Mouse (Mus musculus) spleen, postnatal 36 days (tissue): ENCODE results near the gene Cops7b.

Experiments
- DNase-seq, 2 experiments: peaks; one replicate each; pipeline ENCODE4 v3.0.0; 2022; ENCODE audit warnings: low spot score in 2 of 2, mixed read lengths in 1 of 2

The Cops7b gene

GRCm38 (mm10) chr1:86657071-86657470 is 74.4 kb downstream of the Cops7b start:
- DNase-seq: no peak
